Mouse (Mus musculus) cerebellum, adult 2 months (tissue): ENCODE measurements around the gene Tuba1c. TPM values are rescaled to one million over a fixed set of nuclear protein-coding genes. Genes with fewer than 3 reads are reported as not detected.

Source experiments
- DNase-seq, 2 experiments: peaks; one replicate each; pipeline ENCODE4 v3.0.0; 2021
- H3K27ac ChIP-seq: fragments of 200-500 bp; 2 replicates; pipeline ENCODE4 v1.5.1; 2012; ENCODE audit warnings: low read length, control low read depth, inconsistent platforms; ENCODE audit not compliant: insufficient read depth
- H3K27me3 ChIP-seq: fragments of 200-500 bp; 2 replicates; pipeline ENCODE4 v1.6.1; 2012; ENCODE audit warnings: inconsistent platforms, mild to moderate bottlenecking, low read length, moderate library complexity; ENCODE audit not compliant: control insufficient read depth, insufficient read depth
- H3K4me1 ChIP-seq: fragments of 200-500 bp; 2 replicates; pipeline ENCODE4 v1.6.1; 2011; ENCODE audit warnings: low read length; ENCODE audit not compliant: control insufficient read depth, insufficient read depth
- H3K4me3 ChIP-seq: fragments of 200-500 bp; replicated peaks from 2 replicates; pipeline ENCODE3; 2011; ENCODE audit warnings: mild to moderate bottlenecking, low read depth, low read length, control low read depth; ENCODE audit not compliant: insufficient read depth
- CTCF ChIP-seq: fragments of 200-500 bp; IDR thresholded peaks from 2 replicates; pipeline ENCODE4 v1.5.1; 2011; ENCODE audit warnings: low read depth, mild to moderate bottlenecking, control low read depth, low read length, moderate library complexity, borderline replicate concordance; ENCODE audit not compliant: insufficient read depth
- POLR2A ChIP-seq: fragments of 200-500 bp; IDR thresholded peaks from 2 replicates; pipeline ENCODE4 v1.6.1; 2011; ENCODE audit warnings: low read length, control low read depth, borderline replicate concordance; ENCODE audit not compliant: insufficient read depth
- WGBS: fragments of 180-500 bp; shearing (Covaris S2); methylation state at CpG from one replicate; pipeline ENCODE4 v1.1.7; 2018; 5-methylcytosine and 5-hydroxymethylcytosine counted together
- polyA plus RNA-seq: library from polyadenylated mRNA; depleted of rRNA; stranded (reverse); fragments of >200 nt; gene quantifications from 2 replicates; pipeline ENCODE4 v1.2.3, GENCODE M21; 2012; rRNA removed

The Tuba1c gene
- polyA plus RNA-seq, result 6.4 and 9.0 TPM in 2 replicates

- Histone ChIP-seq H3K4me1 (peaks cover 7% of the 10 kb centered on the region; the same call in 1 of the 2 replicates), H3K27me3 (no peaks in the 10 kb centered on the region; the same call in 1 of the 2 replicates), H3K4me3 (no peak within 1 kb of the TSS), H3K27ac (no peak within 1 kb of the TSS)
- peak in 1 of 2 experiments; percentile 12 for DNase-seq
- WGBS, result 2% methylated on average over 52 of the region's 52 CpGs
- TF ChIP-seq CTCF, result no peak
- TF ChIP-seq POLR2A, result no peak
Measured at GRCm38 (mm10) chr15:99029619-99030584, at the start of gene Tuba1c. Gene Tuba1c (plus strand): TSS chr15:99029891.

- TF ChIP-seq POLR2A, result no peak
- TF ChIP-seq CTCF, result no peak
- no peak overlapping the region for H3K4me3 ChIP-seq
- H3K4me1 ChIP-seq, result peaks cover 17% of the 10 kb centered on the region
- H3K27me3 ChIP-seq, result no peaks in the 10 kb centered on the region
- 56% methylated on average over 7 of the region's 7 CpGs for WGBS
- H3K27ac ChIP-seq, result no peak overlapping the region
- peak in 1 of 2 experiments; percentile 26 for DNase-seq
Measured at GRCm38 (mm10) chr15:98980012-98980614, 49.6 kb upstream of the Tuba1c start.

GRCm38 (mm10) chr15:98982100-98982499 is 47.6 kb upstream of the Tuba1c start:
- Histone ChIP-seq H3K27ac (no peak overlapping the region), H3K4me1 (peaks cover 16% of the 10 kb centered on the region), H3K4me3 (no peak overlapping the region), H3K27me3 (no peaks in the 10 kb centered on the region)
- DNase-seq, result no peak
- WGBS, result 72% methylated on average over 6 of the region's 6 CpGs
- TF ChIP-seq CTCF (no peak), POLR2A (no peak)

DNA sequence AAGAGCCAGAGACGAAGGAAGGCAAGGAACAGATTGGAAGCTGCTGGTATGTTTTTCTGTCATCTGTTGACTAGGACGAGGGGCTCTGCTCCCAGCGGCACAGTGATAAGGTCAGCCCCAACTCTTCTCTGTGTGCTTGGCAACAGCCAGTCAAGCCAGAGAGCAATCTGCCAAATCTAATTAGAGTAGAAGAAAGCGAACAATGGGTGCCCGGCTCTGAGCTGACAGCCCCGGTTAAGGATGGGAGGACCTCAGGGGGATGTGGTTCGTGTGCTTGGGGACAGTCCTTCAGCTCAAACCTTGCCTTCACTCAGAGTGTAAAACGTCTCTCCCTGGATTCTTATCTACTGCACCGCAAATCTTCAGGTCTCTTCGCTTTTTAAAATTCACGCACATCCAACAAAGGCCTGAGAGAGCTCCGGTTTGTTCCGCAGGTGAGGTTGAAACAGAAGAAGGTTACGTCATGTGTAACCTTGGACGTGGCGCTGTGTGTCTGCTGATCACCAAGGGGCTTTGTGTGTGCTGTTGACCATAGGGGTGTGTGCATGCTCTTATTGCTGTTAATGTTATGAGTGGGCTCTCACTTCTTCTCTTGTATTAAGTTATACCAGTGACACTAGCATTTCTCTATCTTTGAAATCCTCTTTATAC is 46.1 kb upstream of the Tuba1c start:
- peak overlapping the region; percentile 63; the same call in 1 of the 2 replicates for H3K27ac ChIP-seq
- H3K4me1 ChIP-seq, result peaks cover 9% of the 10 kb centered on the region; the same call in 1 of the 2 replicates
- peak; percentile 41 to 49 for DNase-seq
- no peak for TF ChIP-seq POLR2A
- no peak for TF ChIP-seq CTCF
- H3K4me3 ChIP-seq, result peak overlapping the region; percentile 44
- 29% methylated on average over 16 of the region's 16 CpGs for WGBS
- H3K27me3 ChIP-seq, result no peaks in the 10 kb centered on the region

GRCm38 (mm10) chr15:98984681-98985080 is 45.0 kb upstream of the Tuba1c start:
- 14% methylated on average over 6 of the region's 6 CpGs for WGBS
- TF ChIP-seq CTCF, result no peak
- no peak for TF ChIP-seq POLR2A
- H3K4me3 ChIP-seq, result no peak overlapping the region
- 0 out of 2 replicates have a peak overlapping the region, but pooled peaks have one; percentile 29 for H3K27ac ChIP-seq
- peak in 1 of 2 experiments; percentile 41 for DNase-seq
- H3K27me3 ChIP-seq, result no peaks in the 10 kb centered on the region
- peaks cover 9% of the 10 kb centered on the region; the same call in 1 of the 2 replicates for H3K4me1 ChIP-seq

- under 1% methylated on average over 29 of the region's 29 CpGs for WGBS
- peak overlapping the region; percentile 55 for H3K4me3 ChIP-seq
- TF ChIP-seq CTCF (no peak), POLR2A (peak; percentile 91)
- H3K27me3 ChIP-seq, result no peaks in the 10 kb centered on the region
- DNase-seq, result peak; percentile 85 to 87
- peak overlapping the region; percentile 83 for H3K27ac ChIP-seq
- peaks cover 6% of the 10 kb centered on the region; the same call in 1 of the 2 replicates for H3K4me1 ChIP-seq
Measured at GRCm38 (mm10) chr15:98985240-98985981, 44.3 kb upstream of the Tuba1c start.
